Mouse (Mus musculus): ENCODE measurements around the gene Mcpt2. TPM values are rescaled to one million over a fixed set of nuclear protein-coding genes. Genes with fewer than 3 reads are reported as not detected.
"Not testable (repeated sequence)": the region's sequence is repeated elsewhere in the genome, so short reads cannot be mapped to it uniquely, and the experiment has no call there.

Mcpt2 gene
- total RNA-seq (2014; rRNA removed) (not detected in 2 replicates), polyA plus RNA-seq (2015; fragmentation: Nextera tagmentation; extraction: Ambion mirVana) (not detected in 2 replicates)

- not testable (repeated sequence) for ATAC-seq; H3K4me1 ChIP-seq (ENCODE audit: insufficient read depth, low read length); H3K4me2 ChIP-seq (ENCODE audit: low read depth, low read length); H3K27me3 ChIP-seq (ENCODE audit: insufficient read depth, low read length); H3K4me3 ChIP-seq (ENCODE audit: low read length); H3K9me3 ChIP-seq (ENCODE audit: low read length); H3K9ac ChIP-seq (replicated peaks; ENCODE audit: low read length); H3K36me3 ChIP-seq (ENCODE audit: insufficient read depth, low read length); H3K27ac ChIP-seq; DNase-seq (ENCODE audit: low spot score)
- WGBS, result 94% methylated on average over 1 of the region's 1 CpGs
Observed at GRCm38 (mm10) chr14:56041792-56042191, at the start of gene Mcpt2. Gene Mcpt2, plus strand, starts transcription at chr14:56042041.

- Histone ChIP-seq H3K4me1 (ENCODE audit: insufficient read depth, low read length) (no peaks in the 10 kb centered on the region), H3K4me3 (ENCODE audit: low read length) (no peak overlapping the region), H3K9me3 (ENCODE audit: low read length) (no peaks in the 10 kb centered on the region), H3K4me2 (ENCODE audit: low read depth, low read length) (no peak overlapping the region), H3K27me3 (ENCODE audit: insufficient read depth, low read length) (no peaks in the 10 kb centered on the region), H3K9ac (replicated peaks; ENCODE audit: low read length) (no peak overlapping the region), H3K27ac (no peak overlapping the region), H3K36me3 (ENCODE audit: insufficient read depth, low read length) (no peaks in the 10 kb centered on the region)
- ATAC-seq (no peak), DNase-seq (ENCODE audit: low spot score) (no peak)
- TF ChIP-seq CTCF (IDR thresholded peaks at IDR 0.05; ENCODE audit: low read depth), result no peak
- 64% methylated on average over 3 of the region's 3 CpGs for WGBS
Observed at GRCm38 (mm10) chr14:56013147-56013546, 28.7 kb upstream of the Mcpt2 start.

DNA sequence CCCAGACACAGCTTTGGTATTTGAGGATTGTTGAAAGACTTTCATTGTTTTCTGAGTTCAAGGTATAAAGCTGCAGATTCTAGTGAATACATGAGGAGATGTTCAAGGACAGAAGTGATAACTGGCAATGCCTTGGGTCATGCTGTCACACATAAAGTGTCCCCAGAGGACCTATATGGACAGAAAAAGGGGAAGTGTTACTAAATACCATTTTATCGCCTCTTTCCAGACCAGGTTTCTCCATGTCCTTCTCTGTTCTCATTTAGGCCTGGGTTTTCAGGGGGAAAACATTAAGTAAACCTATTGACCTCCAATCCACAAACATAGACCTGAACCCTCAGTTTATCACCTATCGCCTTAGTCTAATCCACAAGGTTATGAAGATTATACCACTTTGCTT lies 27.9 kb upstream of the Mcpt2 start:
- no peaks in the 10 kb centered on the region for H3K36me3 ChIP-seq (ENCODE audit: insufficient read depth, low read length)
- no peak overlapping the region for H3K4me2 ChIP-seq (ENCODE audit: low read depth, low read length)
- no peaks in the 10 kb centered on the region for H3K9me3 ChIP-seq (ENCODE audit: low read length)
- no peak overlapping the region for H3K27ac ChIP-seq
- DNase-seq (ENCODE audit: low spot score) (no peak), ATAC-seq (no peak)
- WGBS, result 98% methylated on average over 2 of the region's 2 CpGs
- TF ChIP-seq CTCF (IDR thresholded peaks at IDR 0.05; ENCODE audit: low read depth), result no peak
- no peak overlapping the region for H3K9ac ChIP-seq (replicated peaks; ENCODE audit: low read length)
- H3K4me1 ChIP-seq (ENCODE audit: insufficient read depth, low read length), result no peaks in the 10 kb centered on the region
- H3K27me3 ChIP-seq (ENCODE audit: insufficient read depth, low read length), result no peaks in the 10 kb centered on the region
- no peak overlapping the region for H3K4me3 ChIP-seq (ENCODE audit: low read length)

- H3K9me3 ChIP-seq (ENCODE audit: low read length); H3K9ac ChIP-seq (replicated peaks; ENCODE audit: low read length); DNase-seq (ENCODE audit: low spot score); H3K27ac ChIP-seq; ATAC-seq; H3K27me3 ChIP-seq (ENCODE audit: insufficient read depth, low read length); H3K36me3 ChIP-seq (ENCODE audit: insufficient read depth, low read length); H3K4me3 ChIP-seq (ENCODE audit: low read length); H3K4me1 ChIP-seq (ENCODE audit: insufficient read depth, low read length); H3K4me2 ChIP-seq (ENCODE audit: low read depth, low read length): not testable (repeated sequence)
- WGBS, result 81% methylated on average over 3 of the region's 3 CpGs
Observed at GRCm38 (mm10) chr14:56017671-56018070, 24.2 kb upstream of the Mcpt2 start, which contains the start of gene Mcpt1. Gene Mcpt1, plus strand, starts transcription at chr14:56017971.

GRCm38 (mm10) chr14:56019446-56019845 lies 22.4 kb upstream of the Mcpt2 start:
- no peak for ATAC-seq
- no peak overlapping the region for H3K4me3 ChIP-seq (ENCODE audit: low read length)
- no peaks in the 10 kb centered on the region for H3K27me3 ChIP-seq (ENCODE audit: insufficient read depth, low read length)
- H3K36me3 ChIP-seq (ENCODE audit: insufficient read depth, low read length), result no peaks in the 10 kb centered on the region
- no peaks in the 10 kb centered on the region for H3K9me3 ChIP-seq (ENCODE audit: low read length)
- no peak overlapping the region for H3K27ac ChIP-seq
- WGBS, result 71% methylated on average over 1 of the region's 1 CpGs
- DNase-seq (ENCODE audit: low spot score), result no peak
- H3K4me1 ChIP-seq (ENCODE audit: insufficient read depth, low read length), result no peaks in the 10 kb centered on the region
- no peak for TF ChIP-seq CTCF (IDR thresholded peaks at IDR 0.05; ENCODE audit: low read depth)
- H3K4me2 ChIP-seq (ENCODE audit: low read depth, low read length), result no peak overlapping the region
- H3K9ac ChIP-seq (replicated peaks; ENCODE audit: low read length), result no peak overlapping the region

DNA sequence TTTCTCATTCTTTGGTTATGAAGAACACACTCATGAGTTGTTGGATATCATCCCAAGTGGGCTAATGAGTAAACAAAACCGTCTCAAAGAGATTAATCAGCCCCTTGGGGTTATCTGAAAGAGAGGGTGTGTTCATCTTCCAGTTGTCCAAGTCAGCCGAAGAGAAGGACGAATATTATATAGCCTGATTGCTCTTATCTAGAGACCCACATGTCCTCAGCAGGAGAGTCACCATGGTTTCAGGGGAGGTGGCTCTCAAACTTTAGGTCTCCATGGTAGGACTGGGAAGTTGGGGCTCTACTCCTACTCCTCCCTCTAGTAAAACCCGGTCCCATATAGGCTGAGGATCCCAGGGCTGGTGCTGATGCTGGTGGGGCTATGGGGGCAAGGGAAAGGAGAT lies 20.5 kb upstream of the Mcpt2 start:
- not testable (repeated sequence) for H3K4me2 ChIP-seq (ENCODE audit: low read depth, low read length); ATAC-seq; H3K9me3 ChIP-seq (ENCODE audit: low read length); H3K9ac ChIP-seq (replicated peaks; ENCODE audit: low read length); H3K27ac ChIP-seq; H3K4me1 ChIP-seq (ENCODE audit: insufficient read depth, low read length); H3K27me3 ChIP-seq (ENCODE audit: insufficient read depth, low read length); H3K36me3 ChIP-seq (ENCODE audit: insufficient read depth, low read length); DNase-seq (ENCODE audit: low spot score); H3K4me3 ChIP-seq (ENCODE audit: low read length)
- 79% methylated on average over 3 of the region's 4 CpGs for WGBS

GRCm38 (mm10) chr14:56030395-56030794 lies 11.4 kb upstream of the Mcpt2 start, which contains the start of gene Mcpt9:
Gene Mcpt9, minus strand, starts transcription at chr14:56030495.
- not testable (repeated sequence) for H3K4me1 ChIP-seq (ENCODE audit: insufficient read depth, low read length); H3K4me3 ChIP-seq (ENCODE audit: low read length); ATAC-seq; H3K9me3 ChIP-seq (ENCODE audit: low read length); H3K4me2 ChIP-seq (ENCODE audit: low read depth, low read length); H3K27me3 ChIP-seq (ENCODE audit: insufficient read depth, low read length); DNase-seq (ENCODE audit: low spot score); H3K27ac ChIP-seq; H3K36me3 ChIP-seq (ENCODE audit: insufficient read depth, low read length); H3K9ac ChIP-seq (replicated peaks; ENCODE audit: low read length)
- 71% methylated on average over 3 of the region's 3 CpGs for WGBS
